Mouse (Mus musculus) bone marrow macrophage, adult 2 months (primary cell): ENCODE measurements at regions not wholly inside any gene's neighbourhood (a gene's known extent, or its start where the extent isn't known, plus 50 kb on each side); places are given as distances from the start of the nearest gene placed in this dataset.

Experiments used
- H3K27ac ChIP-seq: 2 replicates; pipeline ENCODE4 v1.5.1; 2012; ENCODE audit warnings: low read depth, low read length; ENCODE audit not compliant: insufficient read depth
- H3K4me1 ChIP-seq: 2 replicates; pipeline ENCODE4 v1.6.1; 2012; ENCODE audit warnings: low read length; ENCODE audit not compliant: control insufficient read depth, insufficient read depth
- H3K4me3 ChIP-seq: 2 replicates; pipeline ENCODE4 v1.5.1; 2012; ENCODE audit warnings: mild to moderate bottlenecking, low read length, moderate library complexity; ENCODE audit not compliant: insufficient read depth
- CTCF ChIP-seq: IDR thresholded peaks from 2 replicates; pipeline ENCODE4 v1.5.1; 2012; ENCODE audit warnings: low read depth, mild to moderate bottlenecking, low read length, moderate library complexity
- POLR2A ChIP-seq: IDR thresholded peaks from 2 replicates; pipeline ENCODE4 v1.6.1; 2012; ENCODE audit warnings: mild to moderate bottlenecking, low read depth, low read length, borderline replicate concordance

DNA sequence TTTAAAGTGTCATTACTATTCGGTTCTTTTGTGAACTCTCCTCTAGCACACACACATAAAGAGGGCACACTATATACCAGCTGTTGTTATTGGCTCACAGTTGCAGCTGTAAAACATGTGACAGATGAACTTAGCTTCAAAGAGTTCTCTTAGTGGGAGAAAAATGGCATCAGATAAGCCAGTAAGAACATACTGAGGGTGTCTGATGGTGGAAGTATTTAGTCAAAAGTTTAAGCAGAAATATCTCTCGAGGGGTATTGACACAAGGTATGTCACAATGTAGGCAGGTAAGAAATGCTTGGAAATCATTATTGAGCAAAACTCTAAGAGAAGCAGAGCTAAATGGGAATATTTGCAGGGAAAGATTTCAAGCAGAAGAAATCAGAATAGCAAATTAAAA, 408.4 kb upstream of the Pik3r1 start:
- no peak overlapping the region for H3K4me3 ChIP-seq
- H3K4me1 ChIP-seq: no peaks in the 10 kb centered on the region
- TF ChIP-seq POLR2A (no peak), CTCF (no peak)
- H3K27ac ChIP-seq: no peak overlapping the region

- Histone ChIP-seq H3K27ac (no peak overlapping the region), H3K4me1 (no peaks in the 10 kb centered on the region), H3K4me3 (no peak overlapping the region)
- TF ChIP-seq CTCF: no peak
- TF ChIP-seq POLR2A: no peak
These were observed 426.7 kb upstream of the Pik3r1 start for GRCm38 (mm10) chr13:102194716-102195115.

- TF ChIP-seq POLR2A (no peak), CTCF (no peak)
- Histone ChIP-seq H3K4me3 (no peak overlapping the region), H3K4me1 (no peaks in the 10 kb centered on the region), H3K27ac (no peak overlapping the region)
These were observed 434.3 kb upstream of the Pik3r1 start for GRCm38 (mm10) chr13:102202301-102202700.

DNA sequence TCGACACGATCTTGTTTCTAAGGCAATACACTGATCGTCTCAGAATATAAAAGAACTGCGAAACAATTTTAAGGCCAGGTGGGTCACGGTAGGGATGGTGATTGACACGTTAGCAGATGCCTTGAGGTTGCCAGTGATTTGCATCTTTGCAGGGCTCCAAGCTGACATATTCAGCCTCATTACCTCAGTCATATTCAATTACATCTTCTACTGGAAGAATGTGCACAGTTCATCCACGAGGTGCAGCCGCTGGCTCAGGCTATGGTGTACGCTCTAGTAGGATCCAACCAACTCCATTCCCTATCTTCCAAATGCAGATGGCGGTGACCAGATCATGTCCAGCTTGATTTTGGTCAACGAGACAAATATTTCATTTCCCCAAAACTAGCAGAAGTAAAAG, 450.5 kb upstream of the Pik3r1 start:
- Histone ChIP-seq H3K27ac (no peak overlapping the region), H3K4me3 (no peak overlapping the region), H3K4me1 (no peaks in the 10 kb centered on the region)
- no peak for TF ChIP-seq CTCF
- no peak for TF ChIP-seq POLR2A

DNA sequence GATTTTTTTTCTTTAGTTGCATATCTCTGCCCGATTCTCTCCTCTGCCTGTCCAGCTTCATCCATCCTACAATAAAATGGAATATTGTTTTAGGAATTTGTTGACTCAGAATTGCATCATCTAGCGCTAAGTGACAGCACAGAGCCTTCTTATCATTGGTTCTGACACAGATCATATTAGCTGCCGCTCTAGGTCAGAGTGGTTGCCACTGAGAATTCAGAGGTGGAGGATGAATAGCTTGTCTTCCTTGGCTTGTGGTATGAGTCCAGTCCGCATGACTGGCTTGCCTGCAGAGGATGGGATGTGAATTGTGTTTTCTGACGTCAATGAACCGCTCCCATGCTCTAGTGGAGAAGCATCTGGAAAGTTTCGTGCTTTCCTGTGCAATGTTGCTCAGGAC, 462.3 kb upstream of the Cd180 start:
- no peak overlapping the region for H3K4me3 ChIP-seq
- H3K4me1 ChIP-seq: no peaks in the 10 kb centered on the region
- H3K27ac ChIP-seq: no peak overlapping the region
- TF ChIP-seq POLR2A: no peak
- no peak for TF ChIP-seq CTCF

DNA sequence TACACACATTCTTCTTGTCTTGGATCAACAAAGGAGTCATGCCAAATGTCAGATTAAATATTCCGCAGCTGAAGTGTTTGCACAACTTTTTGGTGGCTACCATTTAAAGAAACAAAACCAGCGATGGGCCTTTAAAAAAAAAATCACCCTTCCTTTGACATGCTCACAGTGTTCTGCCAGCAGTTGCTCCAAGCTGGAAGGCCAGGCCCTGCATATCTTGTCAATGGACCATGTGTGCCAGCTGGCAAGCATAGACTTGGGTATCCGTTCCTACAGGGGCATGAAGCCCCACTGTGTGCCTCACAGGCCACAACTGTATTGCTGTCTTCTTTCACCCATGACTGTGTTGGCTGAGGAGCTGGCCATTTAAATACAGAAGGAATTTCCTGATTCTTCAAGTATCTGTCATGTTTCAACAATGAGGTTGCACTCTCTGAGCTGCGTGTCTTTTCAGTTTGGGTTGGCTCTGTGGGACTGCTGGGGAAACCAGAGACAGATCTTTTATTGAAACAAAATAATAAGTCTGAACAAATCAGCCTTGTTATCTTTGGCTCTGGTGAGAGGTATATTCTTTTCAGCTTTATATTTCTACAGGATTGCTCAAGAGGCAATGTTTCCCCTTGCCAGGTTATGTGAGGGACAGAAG, 460.9 kb upstream of the Cd180 start:
- H3K27ac ChIP-seq: no peak overlapping the region
- H3K4me1 ChIP-seq: no peaks in the 10 kb centered on the region
- TF ChIP-seq POLR2A: no peak
- TF ChIP-seq CTCF: no peak
- H3K4me3 ChIP-seq: no peak overlapping the region

DNA sequence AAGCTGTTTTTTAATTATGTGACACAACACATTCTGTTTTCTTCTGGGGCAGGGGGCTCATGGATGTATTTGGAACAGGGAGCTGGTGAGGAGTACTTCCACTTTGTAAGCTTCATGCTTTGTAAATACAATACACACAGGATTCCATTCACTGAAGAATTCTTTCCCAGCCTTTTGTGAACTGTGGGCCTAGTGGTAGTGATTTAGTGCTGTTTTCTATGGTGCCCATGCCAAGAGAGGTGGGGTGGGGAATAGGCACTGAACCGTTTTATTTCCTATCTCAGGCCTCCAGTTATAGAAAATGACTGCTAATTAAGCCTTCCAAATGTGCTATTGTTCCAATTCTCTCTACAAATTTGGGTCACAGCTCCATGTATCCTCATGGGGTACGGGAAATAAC, 442.5 kb upstream of the Cd180 start:
- Histone ChIP-seq H3K27ac (no peak overlapping the region), H3K4me3 (no peak overlapping the region), H3K4me1 (no peaks in the 10 kb centered on the region)
- TF ChIP-seq POLR2A (no peak), CTCF (no peak)

- no peak overlapping the region for H3K4me3 ChIP-seq
- H3K4me1 ChIP-seq: no peaks in the 10 kb centered on the region
- H3K27ac ChIP-seq: no peak overlapping the region
- no peak for TF ChIP-seq CTCF
- TF ChIP-seq POLR2A: no peak
These were observed 441.6 kb upstream of the Cd180 start for GRCm38 (mm10) chr13:102251709-102252108.

- no peak overlapping the region for H3K4me3 ChIP-seq
- no peaks in the 10 kb centered on the region for H3K4me1 ChIP-seq
- TF ChIP-seq CTCF: no peak
- no peak for TF ChIP-seq POLR2A
- no peak overlapping the region for H3K27ac ChIP-seq
These were observed 437.7 kb upstream of the Cd180 start for GRCm38 (mm10) chr13:102255401-102256371.

DNA sequence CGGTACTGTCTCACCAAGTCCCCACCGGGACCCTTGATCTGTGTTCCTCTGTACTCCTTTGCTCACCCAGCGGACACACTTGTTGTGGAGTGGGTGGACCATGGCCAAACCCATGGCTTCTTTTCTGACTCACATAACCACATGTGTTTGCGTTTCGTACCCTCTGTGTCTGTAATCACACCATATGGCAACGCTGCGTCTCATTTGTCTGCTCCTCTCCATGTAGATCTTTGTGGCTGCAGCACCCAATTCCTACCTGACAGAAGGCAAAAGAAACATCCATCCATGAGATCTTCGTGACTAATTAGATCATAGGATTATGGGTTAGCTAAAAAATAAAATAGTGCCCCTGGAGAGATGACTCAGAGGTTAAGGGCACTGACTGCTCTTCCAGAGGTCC, 435.2 kb upstream of the Cd180 start:
- no peak overlapping the region for H3K4me3 ChIP-seq
- H3K4me1 ChIP-seq: no peaks in the 10 kb centered on the region
- TF ChIP-seq CTCF (no peak), POLR2A (no peak)
- no peak overlapping the region for H3K27ac ChIP-seq
